Mouse (Mus musculus) C2C12 (cell line): ENCODE measurements around the gene Nemp1.

Experiments
- CEBPB ChIP-seq: IDR thresholded peaks from one replicate; pipeline ENCODE4 v1.6.1; 2011; ENCODE audit warnings: low read depth, mild to moderate bottlenecking, control low read depth, moderate library complexity
- CTCF ChIP-seq: IDR thresholded peaks from one replicate; pipeline ENCODE4 v1.5.1; 2011; ENCODE audit not compliant: control insufficient read depth, insufficient read depth, insufficient read length
- FOSL1 ChIP-seq: IDR thresholded peaks from one replicate; pipeline ENCODE4 v1.8.0; 2011; ENCODE audit warnings: mild to moderate bottlenecking, low read length; ENCODE audit not compliant: poor library complexity, insufficient read depth, severe bottlenecking
- MAX ChIP-seq: IDR thresholded peaks from one replicate; pipeline ENCODE4 v1.6.1; 2011; ENCODE audit warnings: mild to moderate bottlenecking, control low read depth
- MYOD1 ChIP-seq: IDR thresholded peaks from one replicate; pipeline ENCODE4 v1.6.1; 2011; ENCODE audit warnings: low read depth; ENCODE audit not compliant: control insufficient read depth, insufficient read length
- MYOG ChIP-seq: IDR thresholded peaks from one replicate; pipeline ENCODE4 v1.6.1; 2011; ENCODE audit not compliant: control insufficient read depth, insufficient read length; ENCODE audit errors: extremely low read depth
- USF1 ChIP-seq: IDR thresholded peaks from one replicate; pipeline ENCODE4 v1.6.1; 2011; ENCODE audit warnings: low read depth, mild to moderate bottlenecking, control low read depth, moderate library complexity

GRCm38 (mm10) chr10:127621191-127622056 lies 45.3 kb upstream of the Nemp1 start:
- TF ChIP-seq CTCF (no peak), USF1 (no peak), MAX (peak; percentile 95), CEBPB (no peak), FOSL1 (peak; percentile 59), MYOG (no peak), MYOD1 (no peak)
